Comparison of ENCODE assay signal across 30 mouse cellular contexts in the genomic region with DNA sequence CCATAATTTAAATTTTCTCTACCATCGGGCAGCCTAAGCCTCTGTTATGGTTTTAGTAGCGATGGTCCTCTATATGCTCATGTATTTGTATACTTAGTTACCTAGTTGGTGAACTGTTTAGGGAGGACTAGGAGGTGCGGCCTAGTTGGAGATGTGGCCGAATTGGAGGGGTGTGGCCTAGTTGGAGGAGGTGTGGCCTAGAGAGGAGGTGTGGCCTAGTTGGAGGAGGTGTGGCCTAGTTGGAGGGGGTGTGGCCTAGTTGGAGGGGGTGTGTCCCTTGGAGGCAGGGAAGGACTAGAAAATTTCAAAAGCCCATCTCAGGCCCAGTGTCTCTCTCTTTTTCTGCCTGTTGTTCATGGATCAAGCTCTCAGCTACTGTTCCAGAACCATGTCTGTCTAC. TPM values are rescaled to one million over a fixed set of nuclear protein-coding genes. Genes with fewer than 3 reads are reported as not detected.
DNase-seq lines count a peak whose midpoint lies in the region; ATAC-seq lines count a peak whose summit lies in the region.
"Had no signal": no experiment of that assay in that cellular context is flagged by ENCODE, and none has a peak within 500 bp of the region (broad histone marks: within the 10 kb centered on the region; RNA-seq: fewer than 3 reads in every experiment).

No protein-coding gene starts in this region.

- H3K4me2 ChIP-seq in intestine, embryonic 14.5 days (ENCODE audit: low read length): no peak overlapping the region
- no peak overlapping the region for H3K4me2 ChIP-seq in intestine, embryonic 16.5 days (ENCODE audit: low read depth, low read length)
- H3K4me2 ChIP-seq: embryonic facial prominence, embryonic 13.5 days; heart, embryonic 12.5 days; heart, embryonic 15.5 days; hindbrain, embryonic 14.5 days had no signal

- H3K27me3 ChIP-seq in intestine, embryonic 14.5 days (replicated peaks; ENCODE audit: control insufficient read depth, insufficient read depth, low read length): no peaks in the 10 kb centered on the region
- H3K27me3 ChIP-seq in intestine, embryonic 16.5 days (replicated peaks; ENCODE audit: control insufficient read depth, insufficient read depth, low read length): no peaks in the 10 kb centered on the region
- H3K27me3 ChIP-seq: CH12.LX; embryonic facial prominence, embryonic 13.5 days had no signal

- H3K27ac ChIP-seq in intestine, embryonic 14.5 days (ENCODE audit: low read depth): no peak overlapping the region
- no peak overlapping the region for H3K27ac ChIP-seq in intestine, embryonic 16.5 days (ENCODE audit: low read length)
- H3K27ac ChIP-seq: embryonic facial prominence, embryonic 10.5 days; embryonic facial prominence, embryonic 13.5 days; heart, embryonic 15.5 days; hindbrain, embryonic 10.5 days; hindbrain, embryonic 14.5 days had no signal

- H3K4me3 ChIP-seq in intestine, embryonic 14.5 days (ENCODE audit: low read depth, low read length): no peak overlapping the region
- H3K4me3 ChIP-seq in intestine, embryonic 16.5 days (ENCODE audit: low read length): no peak overlapping the region
- H3K4me3 ChIP-seq: embryonic facial prominence, embryonic 10.5 days; embryonic facial prominence, embryonic 13.5 days; heart, embryonic 12.5 days; heart, embryonic 15.5 days; hindbrain, embryonic 10.5 days had no signal

- peak; percentile 38 for DNase-seq in intestine, embryonic 14.5 days (ENCODE audit: low spot score)
- peak; percentile 22 for DNase-seq in ES-CJ7 (ENCODE audit: low read depth, low spot score)
- DNase-seq in ZHBTc4 (ENCODE audit: low read depth, low spot score): peak; percentile 48
- no peak for DNase-seq in left cerebral cortex, adult 18-20 months (ENCODE audit: low spot score in 2 of 2)
- no peak for DNase-seq in cerebellum, postnatal 10 days
- DNase-seq: adrenal gland, postnatal 14 days; B cell, adult 2 months; cerebellum, adult 11 months; cerebellum, adult 2 months; cerebellum, adult 9-11 months; cerebellum, postnatal 36 days; embryo, embryonic 11 days; forebrain, postnatal 0 days; gastrocnemius, postnatal 25 days; heart, adult 18-20 months; heart, postnatal 10 days; heart, postnatal 36 days had no signal

- no peaks in the 10 kb centered on the region for H3K4me1 ChIP-seq in intestine, embryonic 14.5 days (replicated peaks; ENCODE audit: control insufficient read depth, insufficient read depth, low read length)
- H3K4me1 ChIP-seq in intestine, embryonic 16.5 days (ENCODE audit: control insufficient read depth, insufficient read depth, low read length): no peaks in the 10 kb centered on the region
- H3K4me1 ChIP-seq: embryonic facial prominence, embryonic 13.5 days had no signal

- no peaks in the 10 kb centered on the region for H3K9me3 ChIP-seq in intestine, embryonic 14.5 days (ENCODE audit: control insufficient read depth, low read length)
- no peaks in the 10 kb centered on the region for H3K9me3 ChIP-seq in intestine, embryonic 16.5 days (ENCODE audit: control insufficient read depth, low read length)
- H3K9me3 ChIP-seq: embryonic facial prominence, embryonic 10.5 days; embryonic facial prominence, embryonic 13.5 days; heart, embryonic 15.5 days; hindbrain, embryonic 10.5 days had no signal

- no peaks in the 10 kb centered on the region for H3K36me3 ChIP-seq in intestine, embryonic 14.5 days (ENCODE audit: control insufficient read depth, insufficient read depth, low read length)
- H3K36me3 ChIP-seq in intestine, embryonic 16.5 days (ENCODE audit: control insufficient read depth, insufficient read depth, low read length): no peaks in the 10 kb centered on the region
- H3K36me3 ChIP-seq: embryonic facial prominence, embryonic 10.5 days; embryonic facial prominence, embryonic 13.5 days; heart, embryonic 12.5 days; heart, embryonic 15.5 days; hindbrain, embryonic 10.5 days had no signal

- no peak for ATAC-seq in intestine, embryonic 14.5 days (replicated peaks; ENCODE audit: low FRiP score, low TSS enrichment, low read depth)
- no peak for ATAC-seq in intestine, embryonic 16.5 days
- ATAC-seq in megakaryocyte progenitor cell, adult 5-6 weeks (replicated peaks; ENCODE audit: poor library complexity): peak; percentile 46; the same call in 1 of the 2 replicates
- ATAC-seq: forebrain, embryonic 14.5 days; forebrain, postnatal 0 days; intestine, postnatal 0 days had no signal

- no peak overlapping the region for H3K9ac ChIP-seq in intestine, embryonic 14.5 days (ENCODE audit: low read length)
- H3K9ac ChIP-seq in intestine, embryonic 16.5 days (ENCODE audit: low read depth, low read length): no peak overlapping the region
- H3K9ac ChIP-seq: embryonic facial prominence, embryonic 13.5 days; forebrain, postnatal 0 days; heart, embryonic 12.5 days; heart, embryonic 15.5 days; hindbrain, embryonic 14.5 days had no signal

- 90% methylated on average over 4 of the region's 4 CpGs for WGBS in intestine, embryonic 14.5 days
- 91% methylated on average over 4 of the region's 4 CpGs for WGBS in intestine, embryonic 16.5 days

RNA-seq across cellular contexts. Expression of a gene that starts 8.9 kb away (rescaled TPM):
- 0.16 and 0.20 TPM in 2 replicates for polyA plus RNA-seq in intestine, embryonic 14.5 days (2014; fragmentation: Nextera tagmentation; extraction: Ambion mirVana)
- 0.50 and 0.51 TPM in 2 replicates for polyA plus RNA-seq in intestine, embryonic 16.5 days (2015; fragmentation: Nextera tagmentation; extraction: Ambion mirVana)
- total RNA-seq in megakaryocyte progenitor cell, adult 5-6 weeks (2015): not detected in 2 replicates
- total RNA-seq in megakaryocyte progenitor cell, adult 5-6 weeks (2017): 0.04 and 0.10 TPM in 2 replicates
- total RNA-seq in left cerebral cortex, adult 18-20 months (2021): 1 to 10 TPM; 2.7 to 3.9 TPM
- total RNA-seq: adrenal gland, postnatal 14 days; CH12.LX; MEL had no signal
- polyA plus RNA-seq: embryonic facial prominence, embryonic 10.5 days; forebrain, embryonic 11.5 days had no signal

Comparison
In these comparisons a context has a peak if more than half of its experiments do, and no peak if none do; other contexts are left out.
1. DNase-seq: peak in intestine, embryonic 14.5 days (single experiment), ES-CJ7 (single experiment) and ZHBTc4 (single experiment); none in left cerebral cortex, adult 18-20 months (0 of 2) and cerebellum, postnatal 10 days (0 of 2).